Mouse (Mus musculus) layer of hippocampus, postnatal 36 days (tissue): ENCODE results near the gene Nup107. TPM values are rescaled to one million over a fixed set of nuclear protein-coding genes. Genes with fewer than 3 reads are reported as not detected.

Experiments used
- total RNA-seq, 2 experiments: library from RNA; stranded (reverse); gene quantifications; 2 replicates each; pipeline ENCODE4 v1.2.3; 2021

Nup107 gene
- total RNA-seq, 2 experiments from 2014 or later = 15.8 to 20.7 TPM

Other genes with a start within 250 kb of the Nup107 start
- gene Cpm, start 163.2 kb downstream of the Nup107 start, total RNA-seq = 1 to 10 TPM; 9.1 to 9.4 TPM
- 10 to 100 TPM; 59.2 to 71.3 TPM for gene Mdm2, start 81.9 kb downstream of the Nup107 start, total RNA-seq
- 10 to 100 TPM; 31.2 to 33.7 TPM for gene Slc35e3, start 46.3 kb downstream of the Nup107 start, total RNA-seq
- gene Rap1b, start 53.3 kb upstream of the Nup107 start, total RNA-seq = 10 to 100 TPM; 64.4 to 66.1 TPM